13 mouse cellular contexts compared by ENCODE assay signal in the genomic region with DNA sequence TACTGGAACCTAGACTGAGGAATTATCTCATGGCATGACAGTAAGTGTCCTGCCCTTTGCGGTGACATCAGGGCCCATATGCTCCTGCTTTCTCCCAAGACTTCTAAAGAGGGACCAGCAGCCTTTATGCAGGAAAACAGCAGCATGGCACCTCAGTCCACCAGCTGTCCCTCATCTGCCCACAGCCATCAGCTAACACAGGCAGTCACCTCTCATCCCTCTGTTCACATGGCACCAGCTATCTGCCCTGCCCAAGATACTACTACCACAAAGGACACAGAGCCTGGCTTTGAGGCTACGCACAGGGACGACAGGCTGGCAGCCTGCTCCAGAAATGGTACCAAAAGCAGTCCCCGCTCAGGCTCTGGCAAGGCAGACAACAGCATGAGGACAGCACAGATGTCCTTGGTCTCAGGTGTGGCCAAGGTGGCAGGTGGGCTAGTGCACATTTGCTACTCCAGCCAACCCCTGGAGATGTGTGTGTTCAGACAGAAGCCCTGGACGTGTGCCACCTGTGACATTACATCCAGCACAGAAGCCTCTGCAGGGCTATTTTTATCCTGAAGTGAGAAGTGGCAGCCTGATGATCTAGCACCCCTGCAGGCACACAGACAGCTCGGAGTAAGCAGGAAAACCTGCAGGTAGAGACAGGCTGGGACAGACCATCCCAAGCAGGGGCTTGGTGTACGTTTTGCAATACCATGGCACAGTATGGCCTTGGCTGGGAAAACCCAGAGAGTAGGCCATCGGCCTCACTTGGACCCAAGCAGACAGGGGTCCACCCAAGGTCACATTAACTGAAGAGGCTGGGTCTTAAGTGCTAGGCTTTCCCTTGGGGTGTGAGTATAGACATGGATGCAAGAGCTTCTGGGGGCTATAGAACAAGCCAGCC.
DNase-seq lines count a peak whose midpoint lies in the region; ATAC-seq lines count a peak whose summit lies in the region.
"Had no signal": no experiment of that assay in that cellular context is flagged by ENCODE, and none has a peak within 500 bp of the region (broad histone marks: within the 10 kb centered on the region; RNA-seq: fewer than 3 reads in every experiment).

No protein-coding gene starts in this region.

- 78% methylated on average over 8 of the region's 8 CpGs for WGBS in hindbrain, embryonic 15.5 days
- 93% methylated on average over 8 of the region's 8 CpGs for WGBS in hindbrain, embryonic 10.5 days
- 74% methylated on average over 8 of the region's 8 CpGs for WGBS in embryonic facial prominence, embryonic 15.5 days

- 0 out of 2 replicates have a peak overlapping the region, but pooled peaks have one; percentile 7 for H3K27ac ChIP-seq in hindbrain, embryonic 15.5 days (replicated peaks)
- H3K27ac ChIP-seq in hindbrain, embryonic 10.5 days: no peak overlapping the region
- H3K27ac ChIP-seq in embryonic facial prominence, embryonic 15.5 days (replicated peaks): 0 out of 2 replicates have a peak overlapping the region, but pooled peaks have one; percentile 51
- H3K27ac ChIP-seq: forebrain, embryonic 15.5 days; limb, embryonic 13.5 days had no signal

- peaks cover 15% of the 10 kb centered on the region for H3K4me1 ChIP-seq in hindbrain, embryonic 15.5 days (replicated peaks)
- 0 out of 2 replicates have a peak, but pooled peaks cover 5% of the 10 kb centered on the region for H3K4me1 ChIP-seq in hindbrain, embryonic 10.5 days (replicated peaks)
- peaks cover 9% of the 10 kb centered on the region; the same call in 1 of the 2 replicates for H3K4me1 ChIP-seq in embryonic facial prominence, embryonic 15.5 days

- peak; percentile 23; the same call in 1 of the 2 replicates for ATAC-seq in hindbrain, embryonic 15.5 days (ENCODE audit: low FRiP score, low read depth)
- no peak for ATAC-seq in embryonic facial prominence, embryonic 15.5 days (ENCODE audit: insufficient number of reproducible peaks, low FRiP score, low TSS enrichment, low read depth)
- no peak for ATAC-seq in erythroblast, adult 5-6 weeks (replicated peaks; ENCODE audit: low FRiP score, poor library complexity, severe bottlenecking)
- ATAC-seq: forebrain, embryonic 15.5 days had no signal

- no peak overlapping the region for H3K9ac ChIP-seq in hindbrain, embryonic 15.5 days
- H3K9ac ChIP-seq in embryonic facial prominence, embryonic 15.5 days: no peak overlapping the region
- H3K9ac ChIP-seq: forebrain, embryonic 15.5 days; limb, embryonic 13.5 days had no signal

- no peaks in the 10 kb centered on the region for H3K27me3 ChIP-seq in hindbrain, embryonic 15.5 days
- H3K27me3 ChIP-seq in hindbrain, embryonic 10.5 days (ENCODE audit: insufficient read depth, poor library complexity, severe bottlenecking): no peaks in the 10 kb centered on the region
- H3K27me3 ChIP-seq in embryonic facial prominence, embryonic 15.5 days: no peaks in the 10 kb centered on the region
- H3K27me3 ChIP-seq: CH12.LX; forebrain, embryonic 15.5 days; limb, embryonic 13.5 days had no signal

- H3K36me3 ChIP-seq in hindbrain, embryonic 15.5 days: no peaks in the 10 kb centered on the region
- H3K36me3 ChIP-seq in hindbrain, embryonic 10.5 days: peaks cover 33% of the 10 kb centered on the region
- 0 out of 2 replicates have a peak, but pooled peaks cover 5% of the 10 kb centered on the region for H3K36me3 ChIP-seq in embryonic facial prominence, embryonic 15.5 days
- H3K36me3 ChIP-seq: forebrain, embryonic 15.5 days had no signal

- no peak for DNase-seq in hindbrain, embryonic 10.5 days (ENCODE audit: low spot score)
- DNase-seq in cerebellum, adult 11 months: peak; percentile 47
- peak; percentile 80 to 81 for DNase-seq in heart, postnatal 10 days
- no peak for DNase-seq in layer of hippocampus, postnatal 14 days (ENCODE audit: low spot score in 2 of 2)
- no peak for DNase-seq in kidney, postnatal 10 days
- DNase-seq: lung, postnatal 36 days; thymus, adult 2 months had no signal

- intact Hi-C loops in heart, postnatal 10 days (cut with DNase I): loop anchor here (5.0 kb wide), 1 partner anchor 79 kb away; no protein-coding TSS in a partner anchor

- no peaks in the 10 kb centered on the region for H3K9me3 ChIP-seq in hindbrain, embryonic 15.5 days
- no peaks in the 10 kb centered on the region for H3K9me3 ChIP-seq in hindbrain, embryonic 10.5 days
- H3K9me3 ChIP-seq in embryonic facial prominence, embryonic 15.5 days (replicated peaks): no peaks in the 10 kb centered on the region
- H3K9me3 ChIP-seq: forebrain, embryonic 15.5 days; limb, embryonic 13.5 days had no signal

- no peak overlapping the region for H3K4me2 ChIP-seq in hindbrain, embryonic 15.5 days
- no peak overlapping the region for H3K4me2 ChIP-seq in embryonic facial prominence, embryonic 15.5 days (replicated peaks)
- H3K4me2 ChIP-seq: forebrain, embryonic 15.5 days; limb, embryonic 13.5 days had no signal

- no peak overlapping the region for H3K4me3 ChIP-seq in hindbrain, embryonic 15.5 days
- no peak overlapping the region for H3K4me3 ChIP-seq in hindbrain, embryonic 10.5 days
- H3K4me3 ChIP-seq in embryonic facial prominence, embryonic 15.5 days (replicated peaks): no peak overlapping the region
- H3K4me3 ChIP-seq: forebrain, embryonic 15.5 days; limb, embryonic 13.5 days had no signal

Comparison
In these comparisons a context has a peak if more than half of its experiments do, and no peak if none do; other contexts are left out.
1. DNase-seq: peak in cerebellum, adult 11 months (single experiment) and heart, postnatal 10 days (2 of 2); none in hindbrain, embryonic 10.5 days (single experiment), layer of hippocampus, postnatal 14 days (0 of 2) and kidney, postnatal 10 days (single experiment).